ENCODE assay signal across 11 mouse cellular contexts in genomic region chr2:162219507-162219906, GRCm38 (mm10).
DNase-seq lines count a peak whose midpoint lies in the region; ATAC-seq and TF ChIP-seq lines count a peak whose summit lies in the region.
"Had no signal": no experiment of that assay in that cellular context is flagged by ENCODE, and none has a peak within 500 bp of the region (broad histone marks: within the 10 kb centered on the region; RNA-seq: fewer than 3 reads in every experiment).

No protein-coding gene starts in this region.

- no peak overlapping the region for H3K9ac ChIP-seq in hindbrain, embryonic 16.5 days (ENCODE audit: low read depth, low read length)
- H3K9ac ChIP-seq in hindbrain, embryonic 14.5 days, result no peak overlapping the region
- H3K9ac ChIP-seq in forebrain, postnatal 0 days, result no peak overlapping the region
- H3K9ac ChIP-seq in midbrain, embryonic 15.5 days, result no peak overlapping the region
- H3K9ac ChIP-seq: hindbrain, embryonic 12.5 days had no signal

- no peaks in the 10 kb centered on the region for H3K9me3 ChIP-seq in hindbrain, embryonic 16.5 days (ENCODE audit: control insufficient read depth, low read length)
- no peaks in the 10 kb centered on the region for H3K9me3 ChIP-seq in hindbrain, embryonic 14.5 days (ENCODE audit: control insufficient read depth, low read length)
- H3K9me3 ChIP-seq in forebrain, postnatal 0 days (ENCODE audit: low read length), result no peaks in the 10 kb centered on the region
- H3K9me3 ChIP-seq in midbrain, embryonic 15.5 days, result no peaks in the 10 kb centered on the region
- H3K9me3 ChIP-seq: hindbrain, embryonic 12.5 days had no signal

- peak; percentile 50; the same call in 1 of the 2 replicates for ATAC-seq in hindbrain, embryonic 16.5 days
- ATAC-seq in hindbrain, embryonic 14.5 days (ENCODE audit: low FRiP score), result no peak
- peak; percentile 63 for ATAC-seq in forebrain, postnatal 0 days
- ATAC-seq in midbrain, embryonic 15.5 days (replicated peaks), result no peak

- WGBS in hindbrain, embryonic 16.5 days, result 61% methylated on average over 4 of the region's 4 CpGs
- WGBS in hindbrain, embryonic 14.5 days, result 85% methylated on average over 4 of the region's 4 CpGs
- WGBS in forebrain, postnatal 0 days, result 63% methylated on average over 4 of the region's 4 CpGs
- WGBS in midbrain, embryonic 15.5 days, result 82% methylated on average over 4 of the region's 4 CpGs

- H3K4me1 ChIP-seq in hindbrain, embryonic 16.5 days (ENCODE audit: control insufficient read depth, insufficient read depth, low read depth, low read length), result no peaks in the 10 kb centered on the region
- no peaks in the 10 kb centered on the region for H3K4me1 ChIP-seq in hindbrain, embryonic 14.5 days (replicated peaks; ENCODE audit: control insufficient read depth, insufficient read depth, low read length)
- H3K4me1 ChIP-seq in forebrain, postnatal 0 days (ENCODE audit: insufficient read depth), result no peaks in the 10 kb centered on the region
- H3K4me1 ChIP-seq in midbrain, embryonic 15.5 days, result no peaks in the 10 kb centered on the region
- H3K4me1 ChIP-seq: hindbrain, embryonic 12.5 days had no signal

- H3K4me2 ChIP-seq in hindbrain, embryonic 16.5 days (ENCODE audit: low read length), result no peak overlapping the region
- no peak overlapping the region for H3K4me2 ChIP-seq in hindbrain, embryonic 14.5 days (replicated peaks)
- H3K4me2 ChIP-seq in forebrain, postnatal 0 days (ENCODE audit: low read depth), result no peak overlapping the region
- no peak overlapping the region for H3K4me2 ChIP-seq in midbrain, embryonic 15.5 days
- H3K4me2 ChIP-seq: hindbrain, embryonic 12.5 days had no signal

- no peaks in the 10 kb centered on the region for H3K36me3 ChIP-seq in hindbrain, embryonic 16.5 days (ENCODE audit: control insufficient read depth, insufficient read depth, low read length)
- no peaks in the 10 kb centered on the region for H3K36me3 ChIP-seq in hindbrain, embryonic 14.5 days (replicated peaks; ENCODE audit: control insufficient read depth, insufficient read depth)
- H3K36me3 ChIP-seq in forebrain, postnatal 0 days (ENCODE audit: insufficient read depth), result no peaks in the 10 kb centered on the region
- H3K36me3 ChIP-seq in midbrain, embryonic 15.5 days (replicated peaks), result no peaks in the 10 kb centered on the region
- H3K36me3 ChIP-seq: hindbrain, embryonic 12.5 days had no signal

- no peak overlapping the region for H3K4me3 ChIP-seq in hindbrain, embryonic 16.5 days (ENCODE audit: low read length)
- no peak overlapping the region for H3K4me3 ChIP-seq in hindbrain, embryonic 14.5 days (replicated peaks; ENCODE audit: low read length)
- no peak overlapping the region for H3K4me3 ChIP-seq in forebrain, postnatal 0 days (ENCODE audit: low read depth, low read length)
- H3K4me3 ChIP-seq in midbrain, embryonic 15.5 days, result no peak overlapping the region
- H3K4me3 ChIP-seq: hindbrain, embryonic 12.5 days had no signal

- no peaks in the 10 kb centered on the region for H3K27me3 ChIP-seq in hindbrain, embryonic 16.5 days (replicated peaks; ENCODE audit: control insufficient read depth, insufficient read depth, low read length)
- no peaks in the 10 kb centered on the region for H3K27me3 ChIP-seq in hindbrain, embryonic 14.5 days (ENCODE audit: control insufficient read depth, insufficient read depth, low read length)
- H3K27me3 ChIP-seq in forebrain, postnatal 0 days (ENCODE audit: insufficient read depth, low read length), result no peaks in the 10 kb centered on the region
- H3K27me3 ChIP-seq in midbrain, embryonic 15.5 days (replicated peaks), result no peaks in the 10 kb centered on the region
- H3K27me3 ChIP-seq: hindbrain, embryonic 12.5 days had no signal

- no peak for TF ChIP-seq CTCF in forebrain, postnatal 0 days (IDR thresholded peaks at IDR 0.05; ENCODE audit: low read depth)

- DNase-seq in hindbrain, embryonic 14.5 days (ENCODE audit: low spot score), result no peak
- peak; percentile 70 for DNase-seq in forebrain, postnatal 0 days
- DNase-seq in layer of hippocampus, postnatal 36 days, result peak; percentile 63 to 67
- peak; percentile 57 to 63 for DNase-seq in right cerebral cortex, postnatal 36 days (ENCODE audit: low spot score in 2 of 2)
- no peak for DNase-seq in thymus, adult 18-20 months
- no peak for DNase-seq in spleen, adult 18-20 months
- DNase-seq: lung, adult 2 months; midbrain, embryonic 14.5 days had no signal

- H3K27ac ChIP-seq in hindbrain, embryonic 16.5 days (ENCODE audit: low read depth, low read length), result no peak overlapping the region
- H3K27ac ChIP-seq in hindbrain, embryonic 14.5 days, result no peak overlapping the region
- H3K27ac ChIP-seq in forebrain, postnatal 0 days (ENCODE audit: low read depth, low read length), result no peak overlapping the region
- H3K27ac ChIP-seq in midbrain, embryonic 15.5 days, result no peak overlapping the region
- H3K27ac ChIP-seq: hindbrain, embryonic 12.5 days had no signal

Comparison
In these comparisons a context has a peak if more than half of its experiments do, and no peak if none do; other contexts are left out.
1. ATAC-seq: peak in hindbrain, embryonic 16.5 days (single experiment) and forebrain, postnatal 0 days (single experiment); none in hindbrain, embryonic 14.5 days (single experiment) and midbrain, embryonic 15.5 days (single experiment).
2. DNase-seq: peak in forebrain, postnatal 0 days (single experiment), layer of hippocampus, postnatal 36 days (2 of 2) and right cerebral cortex, postnatal 36 days (2 of 2); none in hindbrain, embryonic 14.5 days (single experiment), thymus, adult 18-20 months (0 of 2) and spleen, adult 18-20 months (0 of 2).